Mouse (Mus musculus) urinary bladder, postnatal 14 days (tissue): ENCODE data around the gene BC049352.

ENCODE experiments used
- DNase-seq: peaks from one replicate; pipeline ENCODE4 v3.0.0; 2021; ENCODE audit warnings: low spot score

The BC049352 gene

DNA sequence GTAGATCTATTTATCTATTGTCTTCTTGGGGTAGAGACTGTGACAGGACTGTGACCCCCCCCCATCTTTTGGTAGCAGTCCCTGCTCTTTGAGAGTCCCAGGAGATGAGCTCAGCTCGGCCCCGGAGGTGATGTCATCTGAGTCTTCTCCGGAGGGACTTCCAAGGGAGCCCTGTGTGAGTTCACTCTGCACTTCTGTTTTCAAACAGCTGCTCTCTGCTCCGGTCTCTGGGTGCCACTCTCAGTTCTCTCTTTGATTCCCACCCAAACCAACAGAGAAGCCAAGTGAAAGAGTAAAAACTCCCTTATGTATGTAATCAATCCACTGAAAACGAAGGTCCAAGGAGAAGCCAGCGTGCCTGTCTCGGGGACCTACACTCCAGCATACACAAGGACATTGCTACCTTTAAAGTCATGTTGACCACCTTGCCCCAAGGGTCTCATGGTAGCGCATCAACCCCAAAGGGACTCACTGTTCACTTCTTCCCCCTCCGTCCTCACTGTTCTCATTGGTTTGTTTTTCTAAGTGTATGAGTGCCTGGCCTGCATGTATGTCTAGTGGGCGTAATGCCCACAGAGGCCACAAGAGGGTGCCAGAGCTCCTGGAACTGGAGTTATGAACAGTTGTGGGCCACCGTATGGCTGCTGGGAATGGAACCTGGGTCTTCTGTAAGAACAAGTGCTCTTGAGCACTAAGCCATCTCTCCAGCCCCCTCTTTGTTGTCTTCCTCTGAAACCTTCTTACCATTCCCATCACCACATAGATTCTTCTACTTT lies 117.6 kb downstream of the BC049352 start:
- DNase-seq, result peak; percentile 31
